Mouse (Mus musculus) forebrain, embryonic 14.5 days (tissue): ENCODE measurements around the gene Rtraf. TPM values are rescaled to one million over a fixed set of nuclear protein-coding genes. Genes with fewer than 3 reads are reported as not detected.

Source experiments
- ATAC-seq: fragments of 200-750 bp; cut with Nextera tagmentation; 2 replicates; pipeline ENCODE4 v1.8.0; 2017; ENCODE audit warnings: mild to moderate bottlenecking, moderate library complexity
- DNase-seq: peaks from one replicate; pipeline ENCODE4 v3.0.0-alpha.2; 2015; ENCODE audit warnings: low spot score
- H3K27ac ChIP-seq: fragments of 300-500 bp; sonication (generic); 2 replicates; pipeline ENCODE4 v1.5.1; 2014; ENCODE audit warnings: low read depth, mild to moderate bottlenecking, control low read depth, low read length, moderate library complexity
- H3K27me3 ChIP-seq: fragments of 300-500 bp; sonication (generic); replicated peaks from 2 replicates; pipeline ENCODE4 v1.6.1; 2014; ENCODE audit warnings: low read length, control low read depth, mixed read lengths; ENCODE audit not compliant: control insufficient read depth, insufficient read depth
- H3K36me3 ChIP-seq: fragments of 300-500 bp; sonication (generic); 2 replicates; pipeline ENCODE4 v1.6.1; 2014; ENCODE audit warnings: low read length, control low read depth; ENCODE audit not compliant: control insufficient read depth, insufficient read depth
- H3K4me1 ChIP-seq: fragments of 300-500 bp; sonication (generic); 2 replicates; pipeline ENCODE4 v1.6.1; 2014; ENCODE audit warnings: antibody characterized with exemption, low read length, control low read depth; ENCODE audit not compliant: control insufficient read depth, insufficient read depth
- H3K4me2 ChIP-seq: fragments of 300-500 bp; sonication (generic); 2 replicates; pipeline ENCODE4 v1.6.1; 2014; ENCODE audit warnings: mild to moderate bottlenecking, control low read depth, low read length
- H3K4me3 ChIP-seq: fragments of 300-500 bp; sonication (generic); 2 replicates; pipeline ENCODE4 v1.5.1; 2014; ENCODE audit warnings: low read depth, low read length, control low read depth
- H3K9ac ChIP-seq: fragments of 300-500 bp; sonication (generic); 2 replicates; pipeline ENCODE4 v1.6.1; 2014; ENCODE audit warnings: mild to moderate bottlenecking, low read length, control low read depth, moderate library complexity
- H3K9me3 ChIP-seq: fragments of 300-500 bp; sonication (generic); replicated peaks from 2 replicates; pipeline ENCODE4 v1.6.1; 2016; ENCODE audit warnings: low read length, control low read depth, mixed read lengths; ENCODE audit not compliant: control insufficient read depth
- WGBS: fragments of 180-500 bp; shearing (Covaris S2); extraction: QIAGEN DNeasy Blood & Tissue Kit; methylation state at CpG from one replicate; pipeline ENCODE4 v1.1.7; 2014; 5-methylcytosine and 5-hydroxymethylcytosine counted together
- polyA plus RNA-seq: library from polyadenylated mRNA; unstranded; fragments of >200 nt; fragmentation: Nextera tagmentation; extraction: Ambion mirVana; gene quantifications from 2 replicates; pipeline ENCODE4 v1.2.1, GENCODE M21; 2014

The Rtraf gene
- polyA plus RNA-seq, 1 experiment from 2014 or later: 252 TPM

GRCm38 (mm10) chr14:19777945-19778344 lies 45.7 kb downstream of the Rtraf start:
- no peak for ATAC-seq
- 88% methylated on average over 13 of the region's 13 CpGs for WGBS
- H3K27me3 ChIP-seq: no peaks in the 10 kb centered on the region

GRCm38 (mm10) chr14:19777365-19777764 lies 46.3 kb downstream of the Rtraf start:
- H3K4me2 ChIP-seq: no peak overlapping the region
- WGBS: 89% methylated on average over 6 of the region's 6 CpGs
- no peak overlapping the region for H3K27ac ChIP-seq
- no peak for DNase-seq
- H3K36me3 ChIP-seq: no peaks in the 10 kb centered on the region
- H3K9ac ChIP-seq: no peak overlapping the region
- H3K9me3 ChIP-seq: no peaks in the 10 kb centered on the region
- no peaks in the 10 kb centered on the region for H3K4me1 ChIP-seq
- no peak for ATAC-seq
- no peak overlapping the region for H3K4me3 ChIP-seq
- H3K27me3 ChIP-seq: no peaks in the 10 kb centered on the region

More at GRCm38 (mm10) chr14:19777945-19778344, 45.7 kb downstream of the Rtraf start:
- H3K27ac ChIP-seq: no peak overlapping the region
- H3K4me1 ChIP-seq: no peaks in the 10 kb centered on the region
- no peak overlapping the region for H3K4me2 ChIP-seq
- no peak for DNase-seq
- H3K4me3 ChIP-seq: no peak overlapping the region
- H3K9ac ChIP-seq: no peak overlapping the region
- H3K36me3 ChIP-seq: no peaks in the 10 kb centered on the region
- no peaks in the 10 kb centered on the region for H3K9me3 ChIP-seq

GRCm38 (mm10) chr14:19776890-19777289 lies 46.7 kb downstream of the Rtraf start:
- H3K4me3 ChIP-seq: no peak overlapping the region
- WGBS: 51% methylated on average over 6 of the region's 6 CpGs
- ATAC-seq (no peak), DNase-seq (no peak)
- no peak overlapping the region for H3K9ac ChIP-seq
- H3K4me2 ChIP-seq: no peak overlapping the region
- H3K36me3 ChIP-seq: no peaks in the 10 kb centered on the region
- H3K27ac ChIP-seq: no peak overlapping the region
- H3K4me1 ChIP-seq: no peaks in the 10 kb centered on the region
- H3K9me3 ChIP-seq: no peaks in the 10 kb centered on the region
- H3K27me3 ChIP-seq: no peaks in the 10 kb centered on the region

- WGBS: 96% methylated on average over 5 of the region's 5 CpGs
- no peaks in the 10 kb centered on the region for H3K36me3 ChIP-seq
- no peak overlapping the region for H3K9ac ChIP-seq
- ATAC-seq: no peak
- no peaks in the 10 kb centered on the region for H3K27me3 ChIP-seq
- H3K4me1 ChIP-seq: no peaks in the 10 kb centered on the region
- no peak overlapping the region for H3K4me2 ChIP-seq
- H3K9me3 ChIP-seq: no peaks in the 10 kb centered on the region
- no peak for DNase-seq
- H3K4me3 ChIP-seq: no peak overlapping the region
- H3K27ac ChIP-seq: no peak overlapping the region
These were observed 47.4 kb downstream of the Rtraf start for GRCm38 (mm10) chr14:19776179-19776578.

GRCm38 (mm10) chr14:19775491-19775890 lies 48.1 kb downstream of the Rtraf start:
- no peak for ATAC-seq
- Histone ChIP-seq H3K4me3 (no peak overlapping the region), H3K27ac (no peak overlapping the region), H3K36me3 (no peaks in the 10 kb centered on the region), H3K9me3 (no peaks in the 10 kb centered on the region), H3K4me1 (no peaks in the 10 kb centered on the region), H3K27me3 (no peaks in the 10 kb centered on the region), H3K4me2 (no peak overlapping the region), H3K9ac (no peak overlapping the region)
- 92% methylated on average over 4 of the region's 4 CpGs for WGBS
- DNase-seq: no peak

GRCm38 (mm10) chr14:19774036-19774628 lies 49.5 kb downstream of the Rtraf start:
- H3K9ac ChIP-seq: no peak overlapping the region
- 85% methylated on average over 13 of the region's 13 CpGs for WGBS
- no peak overlapping the region for H3K4me2 ChIP-seq
- no peaks in the 10 kb centered on the region for H3K27me3 ChIP-seq
- ATAC-seq (no peak), DNase-seq (no peak)
- no peaks in the 10 kb centered on the region for H3K36me3 ChIP-seq
- H3K27ac ChIP-seq: no peak overlapping the region
- H3K9me3 ChIP-seq: no peaks in the 10 kb centered on the region
- no peak overlapping the region for H3K4me3 ChIP-seq
- H3K4me1 ChIP-seq: no peaks in the 10 kb centered on the region

GRCm38 (mm10) chr14:19771173-19771572 lies 52.5 kb downstream of the Rtraf start:
- Histone ChIP-seq H3K4me2 (no peak overlapping the region), H3K4me1 (no peaks in the 10 kb centered on the region), H3K27me3 (no peaks in the 10 kb centered on the region), H3K4me3 (no peak overlapping the region), H3K27ac (no peak overlapping the region), H3K9me3 (no peaks in the 10 kb centered on the region), H3K9ac (no peak overlapping the region), H3K36me3 (no peaks in the 10 kb centered on the region; the same call in 1 of the 2 replicates)
- DNase-seq (no peak), ATAC-seq (no peak)
- whole genome bisulfite sequencing: 86% methylated on average over 7 of the region's 7 CpGs

- peaks cover 2% of the 10 kb centered on the region; the same call in 1 of the 2 replicates for H3K4me1 ChIP-seq
- H3K9ac ChIP-seq: no peak overlapping the region
- H3K27me3 ChIP-seq: no peaks in the 10 kb centered on the region
- H3K4me3 ChIP-seq: no peak overlapping the region
- no peak overlapping the region for H3K27ac ChIP-seq
- H3K36me3 ChIP-seq: no peaks in the 10 kb centered on the region; the same call in 1 of the 2 replicates
- ATAC-seq (no peak), DNase-seq (no peak)
- 50% methylated on average over 6 of the region's 6 CpGs for WGBS
- no peak overlapping the region for H3K4me2 ChIP-seq
- H3K9me3 ChIP-seq: no peaks in the 10 kb centered on the region
These were observed 54.0 kb downstream of the Rtraf start for GRCm38 (mm10) chr14:19769441-19770200.

GRCm38 (mm10) chr14:19768648-19769047 lies 55.0 kb downstream of the Rtraf start:
- H3K4me2 ChIP-seq: no peak overlapping the region
- no peaks in the 10 kb centered on the region; the same call in 1 of the 2 replicates for H3K36me3 ChIP-seq
- 94% methylated on average over 6 of the region's 6 CpGs for WGBS
- no peak overlapping the region for H3K27ac ChIP-seq
- H3K9ac ChIP-seq: no peak overlapping the region
- H3K4me1 ChIP-seq: peaks cover 2% of the 10 kb centered on the region; the same call in 1 of the 2 replicates
- no peak for ATAC-seq
- DNase-seq: no peak
- no peaks in the 10 kb centered on the region for H3K27me3 ChIP-seq
- H3K9me3 ChIP-seq: no peaks in the 10 kb centered on the region
- H3K4me3 ChIP-seq: no peak overlapping the region
